Mouse (Mus musculus) kidney, adult 2 months (tissue): ENCODE results near the gene Sfswap. TPM values are rescaled to one million over a fixed set of nuclear protein-coding genes. Genes with fewer than 3 reads are reported as not detected.
"Not testable (repeated sequence)": the region's sequence is repeated elsewhere in the genome, so short reads cannot be mapped to it uniquely, and the experiment has no call there.

Experiments used
- DNase-seq: peaks from one replicate; pipeline ENCODE4 v3.0.0; 2021
- H3K27ac ChIP-seq: fragments of 200-500 bp; 2 replicates; pipeline ENCODE4 v1.5.1; 2012; ENCODE audit warnings: low read depth, low read length, control low read depth, inconsistent platforms; ENCODE audit not compliant: insufficient read depth
- H3K27me3 ChIP-seq: fragments of 200-500 bp; replicated peaks from 2 replicates; pipeline ENCODE4 v1.6.1; 2012; ENCODE audit warnings: mild to moderate bottlenecking, moderate library complexity, low read length, inconsistent platforms; ENCODE audit not compliant: control insufficient read depth, insufficient read depth
- H3K36me3 ChIP-seq: fragments of 200-500 bp; 2 replicates; pipeline ENCODE4 v1.6.1; 2012; ENCODE audit warnings: mild to moderate bottlenecking, moderate library complexity, low read length, inconsistent platforms; ENCODE audit not compliant: control insufficient read depth, insufficient read depth
- H3K4me1 ChIP-seq: fragments of 200-500 bp; 2 replicates; pipeline ENCODE4 v1.6.1; 2011; ENCODE audit warnings: low read length; ENCODE audit not compliant: control insufficient read depth, insufficient read depth
- H3K4me3 ChIP-seq: fragments of 200-500 bp; 2 replicates; pipeline ENCODE4 v1.5.1; 2011; ENCODE audit warnings: mild to moderate bottlenecking, low read depth, low read length, control low read depth; ENCODE audit not compliant: insufficient read depth
- CTCF ChIP-seq: fragments of 200-500 bp; conservative IDR thresholded peaks from 2 replicates; pipeline ENCODE4 v1.5.1; 2011; ENCODE audit warnings: low read depth, mild to moderate bottlenecking, control low read depth, low read length, moderate library complexity, mixed read lengths; ENCODE audit not compliant: insufficient read depth, insufficient read length
- POLR2A ChIP-seq: fragments of 200-500 bp; IDR thresholded peaks from one replicate; pipeline ENCODE4 v1.6.1; 2011; ENCODE audit warnings: low read depth, low read length, control low read depth
- WGBS: fragments of 180-500 bp; shearing (Covaris S2); methylation state at CpG from one replicate; pipeline ENCODE4 v1.1.7; 2018; 5-methylcytosine and 5-hydroxymethylcytosine counted together
- polyA plus RNA-seq: library from polyadenylated mRNA; depleted of rRNA; stranded (reverse); fragments of >200 nt; gene quantifications from 2 replicates; pipeline ENCODE4 v1.2.3, GENCODE M21; 2012

Sfswap gene
- polyA plus RNA-seq, 1 experiment: 43.8 TPM

GRCm38 (mm10) chr5:129460798-129461476, 40.1 kb upstream of the Sfswap start:
- Histone ChIP-seq H3K27me3 (no peaks in the 10 kb centered on the region), H3K27ac (no peak overlapping the region), H3K36me3 (no peaks in the 10 kb centered on the region), H3K4me3 (no peak overlapping the region), H3K4me1 (no peaks in the 10 kb centered on the region)
- TF ChIP-seq CTCF: no peak
- no peak for TF ChIP-seq POLR2A
- 28% methylated on average over 11 of the region's 11 CpGs for WGBS
- no peak for DNase-seq

GRCm38 (mm10) chr5:129463648-129464047, 37.4 kb upstream of the Sfswap start:
- not testable (repeated sequence) for H3K27ac ChIP-seq, H3K27me3 ChIP-seq, H3K4me3 ChIP-seq, H3K36me3 ChIP-seq, H3K4me1 ChIP-seq
- whole genome bisulfite sequencing: 51% methylated on average over 9 of the region's 9 CpGs
- peak; percentile 2 for DNase-seq

GRCm38 (mm10) chr5:129465788-129466187, 35.2 kb upstream of the Sfswap start:
- H3K4me1 ChIP-seq: no peaks in the 10 kb centered on the region
- H3K27me3 ChIP-seq: no peaks in the 10 kb centered on the region
- no peak for DNase-seq
- no peak overlapping the region for H3K4me3 ChIP-seq
- H3K27ac ChIP-seq: no peak overlapping the region
- TF ChIP-seq POLR2A (no peak), CTCF (no peak)
- H3K36me3 ChIP-seq: no peaks in the 10 kb centered on the region
- 77% methylated on average over 2 of the region's 2 CpGs for WGBS

GRCm38 (mm10) chr5:129475532-129476045, 25.4 kb upstream of the Sfswap start:
- Histone ChIP-seq H3K36me3 (no peaks in the 10 kb centered on the region), H3K27ac (no peak overlapping the region), H3K4me3 (no peak overlapping the region), H3K4me1 (no peaks in the 10 kb centered on the region), H3K27me3 (no peaks in the 10 kb centered on the region)
- 61% methylated on average over 3 of the region's 3 CpGs for WGBS
- TF ChIP-seq CTCF (no peak), POLR2A (no peak)
- no peak for DNase-seq

- TF ChIP-seq CTCF: no peak
- no peak for TF ChIP-seq POLR2A
- no peaks in the 10 kb centered on the region for H3K27me3 ChIP-seq
- WGBS: 17% methylated on average over 10 of the region's 10 CpGs
- no peaks in the 10 kb centered on the region for H3K4me1 ChIP-seq
- H3K4me3 ChIP-seq: no peak overlapping the region
- H3K36me3 ChIP-seq: no peaks in the 10 kb centered on the region
- H3K27ac ChIP-seq: no peak overlapping the region
- DNase-seq: no peak
These were observed 11.1 kb upstream of the Sfswap start for GRCm38 (mm10) chr5:129489879-129490278.

GRCm38 (mm10) chr5:129501671-129502070, 650 bp downstream of the Sfswap start:
- TF ChIP-seq POLR2A (no peak), CTCF (no peak)
- whole genome bisulfite sequencing: under 1% methylated on average over 41 of the region's 44 CpGs
- no peak overlapping the region for H3K27ac ChIP-seq

GRCm38 (mm10) chr5:129506886-129507285, 5.9 kb downstream of the Sfswap start:
- peaks cover 5% of the 10 kb centered on the region; the same call in 1 of the 2 replicates for H3K4me1 ChIP-seq
- 95% methylated on average over 4 of the region's 4 CpGs for WGBS
- no peak overlapping the region for H3K27ac ChIP-seq
- DNase-seq: no peak
- H3K27me3 ChIP-seq: no peaks in the 10 kb centered on the region
- TF ChIP-seq POLR2A: no peak
- no peak for TF ChIP-seq CTCF
- no peak overlapping the region for H3K4me3 ChIP-seq
- H3K36me3 ChIP-seq: peaks cover 2% of the 10 kb centered on the region

More at GRCm38 (mm10) chr5:129501671-129502070, 650 bp downstream of the Sfswap start:
- Histone ChIP-seq H3K27me3 (no peaks in the 10 kb centered on the region), H3K4me3 (peak overlapping the region; percentile 84), H3K36me3 (peaks cover 2% of the 10 kb centered on the region), H3K4me1 (peaks cover 5% of the 10 kb centered on the region; the same call in 1 of the 2 replicates)
- peak; percentile 10 for DNase-seq
